Mouse (Mus musculus) right cerebral cortex, postnatal 4 days (tissue): ENCODE measurements at regions not wholly inside any gene's neighbourhood (a gene's known extent, or its start where the extent isn't known, plus 50 kb on each side); places are given as distances from the start of the nearest gene placed in this dataset.

Experiments used
- DNase-seq: peaks from one replicate; pipeline ENCODE4 v3.0.0-alpha.2; 2022

DNA sequence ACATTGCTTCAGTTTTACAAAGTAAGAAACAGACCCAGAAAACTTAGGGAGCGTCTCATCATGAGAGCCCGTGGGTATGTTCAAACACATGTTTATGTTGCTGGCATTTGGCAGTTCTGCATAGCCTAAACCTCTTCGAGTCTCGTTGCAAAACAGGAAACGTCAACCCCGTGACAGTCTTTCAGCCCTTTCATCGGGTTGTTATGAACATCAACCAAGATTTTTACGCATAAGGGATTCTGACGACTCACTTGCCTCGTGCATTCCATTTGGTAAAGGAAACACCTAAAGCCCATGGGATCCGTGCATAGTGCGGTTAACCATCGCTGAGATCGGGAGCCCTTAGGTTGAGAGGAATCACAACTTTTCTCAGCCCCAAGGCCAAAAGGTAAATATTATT, 115.7 kb downstream of the Gpam start:
- no peak for DNase-seq

DNA sequence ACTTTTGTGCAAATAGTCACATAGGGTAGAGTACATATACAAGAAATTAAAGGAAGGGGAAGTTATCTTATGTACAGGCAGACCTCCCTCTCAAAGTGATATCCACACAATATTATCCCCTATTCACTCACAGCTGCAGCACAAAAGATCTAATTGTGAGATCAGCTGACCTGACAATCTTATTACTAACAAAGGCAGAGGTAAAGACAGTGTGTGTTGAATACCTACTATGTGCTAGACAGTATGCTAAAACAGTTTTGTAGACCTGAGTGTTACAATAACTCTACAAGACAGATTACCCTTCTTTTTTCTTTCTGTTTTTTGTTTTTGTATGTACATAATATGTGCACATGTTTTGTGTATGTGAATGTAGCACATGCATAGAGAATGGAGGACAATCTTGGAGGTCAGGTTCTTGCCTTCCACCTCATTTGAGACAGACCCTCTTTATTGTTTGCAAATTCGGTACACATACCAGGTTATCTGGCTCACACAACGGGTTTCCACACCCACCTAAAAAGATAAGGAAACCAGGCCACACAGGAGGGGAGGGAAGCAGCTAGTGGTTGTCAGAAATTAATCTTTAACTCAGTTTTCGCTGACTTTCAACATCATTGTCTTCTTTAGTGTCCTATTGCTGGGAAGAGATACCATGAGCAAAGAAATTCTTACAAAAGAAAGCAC, 118.4 kb downstream of the Gpam start:
- DNase-seq, result no peak

DNA sequence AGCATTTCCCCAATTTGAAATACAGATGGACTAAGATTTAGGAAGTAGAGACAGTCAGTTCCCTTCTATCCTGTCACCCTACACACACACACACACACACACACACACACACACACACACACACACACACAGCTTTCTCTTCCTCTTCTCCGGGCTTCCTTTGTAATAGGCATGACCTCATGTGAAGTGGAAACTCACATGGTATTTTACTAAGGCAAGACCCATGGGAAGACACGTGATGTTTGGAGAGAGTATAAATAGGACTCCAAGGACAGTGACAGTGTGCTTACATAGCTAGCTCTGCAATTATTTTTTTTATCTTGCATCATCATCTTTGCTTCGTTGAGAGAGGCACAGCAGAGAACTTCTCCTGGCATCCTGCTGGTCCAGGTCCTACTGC, 137.1 kb downstream of the Gpam start:
- no peak for DNase-seq

DNA sequence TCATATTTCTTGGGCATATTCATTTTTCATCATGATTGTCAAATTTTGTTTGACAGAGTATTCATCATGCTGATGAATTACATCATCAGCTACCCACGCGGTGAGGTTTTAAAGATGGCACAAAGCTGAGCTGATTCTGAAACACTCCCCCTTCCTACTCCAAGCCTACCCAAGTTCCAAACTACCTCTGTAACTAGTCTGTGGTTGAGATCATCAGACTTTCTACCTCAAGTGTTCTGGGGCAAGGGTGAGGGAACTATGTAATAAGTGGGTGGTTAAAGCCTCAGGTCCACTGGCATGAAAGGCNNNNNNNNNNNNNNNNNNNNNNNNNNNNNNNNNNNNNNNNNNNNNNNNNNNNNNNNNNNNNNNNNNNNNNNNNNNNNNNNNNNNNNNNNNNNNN, 142.5 kb downstream of the Gpam start:
- no peak for DNase-seq

DNA sequence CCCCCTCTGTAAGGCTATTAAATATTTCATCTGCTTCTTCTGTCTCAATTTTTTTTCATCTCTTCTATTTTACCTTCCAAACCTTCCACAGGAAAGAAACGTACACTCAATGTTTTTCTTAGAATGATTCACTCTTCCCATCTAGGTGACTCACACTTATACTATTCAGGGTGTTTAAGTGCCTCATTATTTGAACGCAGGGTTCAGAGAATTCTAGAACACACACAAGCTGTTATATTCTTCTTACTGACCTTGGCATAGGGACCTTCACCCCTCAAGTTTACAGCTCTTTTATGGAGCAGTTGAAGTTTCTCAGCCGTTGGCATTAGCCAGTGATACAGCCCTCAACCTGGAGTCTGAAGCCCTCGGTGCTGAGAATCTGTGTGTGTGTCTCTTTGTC, 144.2 kb downstream of the Gpam start:
- no peak for DNase-seq

DNA sequence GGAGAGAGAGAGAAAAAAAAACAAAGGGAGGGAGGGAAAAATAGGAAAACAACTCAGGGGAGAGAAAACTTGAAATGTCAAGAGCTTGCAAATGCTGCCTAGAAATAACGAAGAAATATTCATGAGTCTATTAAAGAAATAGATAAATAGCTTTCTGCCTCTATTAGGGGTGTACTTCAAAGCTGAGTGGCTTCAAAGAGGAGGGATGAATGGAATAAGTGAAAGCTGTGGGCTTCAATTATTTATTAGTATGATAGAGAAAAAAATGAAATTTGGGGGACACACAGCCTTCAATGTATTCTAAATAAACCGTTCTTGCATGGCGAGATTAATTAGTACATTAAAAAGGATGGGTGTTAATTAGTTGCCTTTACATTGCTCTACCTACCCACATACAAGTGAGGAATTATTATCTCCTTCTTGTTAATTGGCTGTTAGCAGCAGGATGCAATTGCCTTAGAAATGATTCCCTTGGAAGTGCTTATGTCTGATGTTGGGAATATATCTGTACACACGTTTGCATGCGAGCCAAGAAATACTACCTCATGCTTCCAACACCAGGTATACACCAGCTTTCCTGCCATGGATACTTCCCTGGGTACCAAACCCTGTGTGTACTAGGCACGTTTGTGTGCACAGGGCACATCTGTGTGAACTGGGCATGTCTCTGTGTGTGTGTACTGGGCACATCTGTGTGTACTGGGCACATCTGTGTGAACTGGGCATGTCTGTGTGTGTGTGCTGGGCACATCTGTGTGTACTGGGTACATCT, 155.4 kb downstream of the Gpam start:
- DNase-seq, result no peak

DNA sequence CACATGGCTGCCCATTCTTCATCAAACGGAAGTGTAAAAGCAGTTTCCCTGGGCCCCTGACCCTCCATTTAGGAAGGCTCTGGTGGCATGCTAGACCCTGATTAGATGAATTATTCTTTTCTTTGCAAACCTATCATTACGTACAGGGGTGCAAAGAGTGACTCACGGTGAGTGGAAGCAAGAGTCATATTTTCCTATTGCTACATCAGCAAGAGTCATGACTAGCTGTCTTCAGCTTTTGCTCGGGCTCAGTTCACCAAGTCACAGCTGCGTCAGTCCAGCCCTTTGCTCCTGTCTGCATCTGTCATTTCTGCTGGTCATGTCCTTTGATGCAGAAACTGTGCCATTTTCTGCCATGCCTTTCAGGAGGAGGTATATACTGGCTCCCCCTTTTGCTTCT, 168.7 kb downstream of the Gpam start:
- no peak for DNase-seq

DNA sequence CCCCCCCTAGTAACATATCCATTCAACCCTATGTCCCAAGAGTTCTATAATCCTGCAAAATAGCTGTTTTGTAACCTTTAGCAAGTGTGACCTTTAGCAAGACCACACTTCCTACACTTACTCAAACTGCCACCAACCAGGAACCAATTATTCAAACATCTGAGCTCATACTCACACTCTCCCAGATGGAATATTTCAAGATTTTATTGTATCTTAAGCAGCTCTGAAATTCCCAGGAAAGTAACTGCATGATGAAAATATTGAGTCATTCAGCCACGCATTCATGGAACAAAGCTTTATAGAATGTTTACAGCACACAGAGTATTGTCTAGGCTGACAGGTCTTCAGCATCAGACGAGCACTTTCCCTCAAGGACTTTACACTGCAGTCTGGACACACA, 171.9 kb downstream of the Gpam start:
- no peak for DNase-seq

DNA sequence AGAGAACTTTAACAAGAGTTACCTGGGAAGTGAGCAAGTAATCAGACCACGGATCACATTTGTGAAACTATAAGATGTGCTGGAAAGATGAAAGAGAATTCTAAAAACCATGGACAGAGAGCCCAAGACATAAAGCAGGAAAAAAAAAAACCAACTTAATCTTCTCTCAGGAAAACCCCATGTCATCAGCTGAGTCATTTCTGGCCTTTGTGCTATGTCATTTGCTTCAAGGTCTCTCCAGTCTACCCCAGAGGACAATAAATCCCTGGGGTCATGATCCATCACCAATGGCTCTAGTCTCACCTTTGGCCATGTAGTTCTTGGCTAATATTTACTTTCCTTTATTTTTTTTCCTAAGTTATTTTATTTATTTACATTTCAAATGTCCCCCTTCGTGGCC, 174.5 kb downstream of the Gpam start:
- no peak for DNase-seq

DNA sequence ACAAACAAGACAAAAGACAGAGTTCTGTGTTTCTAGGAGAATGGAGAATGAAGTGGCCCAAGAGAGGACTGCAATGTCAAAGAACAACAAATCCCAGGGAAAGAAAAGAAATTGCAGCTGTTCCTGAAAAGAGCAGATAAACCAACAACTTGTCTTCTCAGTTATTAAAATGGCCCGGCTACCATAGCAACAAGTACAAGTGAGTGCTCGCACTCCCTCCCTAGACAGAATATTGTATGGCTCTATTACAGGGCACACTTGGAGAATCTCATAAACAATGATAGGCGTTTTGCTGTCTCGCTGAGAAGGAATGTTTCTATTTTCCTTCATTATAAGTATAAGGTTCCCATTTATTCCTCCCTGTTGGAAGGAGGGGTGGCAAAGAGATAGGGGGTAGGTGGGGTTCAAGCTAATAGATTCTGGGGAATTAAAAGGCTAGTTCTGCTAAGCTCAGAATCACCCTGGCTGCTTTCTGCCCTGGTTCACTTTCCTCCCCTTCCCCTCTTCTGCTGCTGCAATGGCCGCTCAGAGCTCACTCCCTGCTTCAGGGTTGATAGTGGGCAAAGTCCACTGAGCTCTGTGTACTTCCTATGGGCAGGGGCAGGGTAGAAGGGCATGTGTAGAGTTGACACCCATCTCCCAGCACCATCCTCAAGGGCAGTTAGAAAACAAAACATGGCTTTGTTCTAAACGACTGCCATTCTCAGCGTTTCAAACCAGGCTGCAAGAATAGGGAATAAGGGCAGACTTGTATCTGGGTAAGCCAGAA, 178.5 kb downstream of the Gpam start:
- DNase-seq, result no peak

DNA sequence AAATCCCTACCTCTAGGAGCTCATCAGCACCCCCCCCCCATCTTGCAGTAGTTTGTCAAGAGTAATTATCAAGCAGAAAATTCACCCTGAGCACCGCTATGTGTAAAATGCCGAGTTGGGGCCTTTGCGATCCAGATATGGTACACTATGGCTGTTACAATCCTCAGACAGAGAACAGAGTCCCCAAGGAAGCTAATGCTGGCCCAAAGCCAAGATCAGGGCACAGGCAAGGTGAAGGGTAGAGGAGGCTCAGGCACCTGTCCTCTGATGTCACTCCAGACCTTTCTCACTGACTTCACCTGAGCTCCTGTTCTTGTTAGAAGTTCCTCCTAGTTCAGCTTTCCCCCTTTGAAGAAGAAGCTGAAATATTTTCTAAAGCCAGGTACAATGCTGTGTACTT, 179.5 kb downstream of the Gpam start:
- DNase-seq, result no peak

DNA sequence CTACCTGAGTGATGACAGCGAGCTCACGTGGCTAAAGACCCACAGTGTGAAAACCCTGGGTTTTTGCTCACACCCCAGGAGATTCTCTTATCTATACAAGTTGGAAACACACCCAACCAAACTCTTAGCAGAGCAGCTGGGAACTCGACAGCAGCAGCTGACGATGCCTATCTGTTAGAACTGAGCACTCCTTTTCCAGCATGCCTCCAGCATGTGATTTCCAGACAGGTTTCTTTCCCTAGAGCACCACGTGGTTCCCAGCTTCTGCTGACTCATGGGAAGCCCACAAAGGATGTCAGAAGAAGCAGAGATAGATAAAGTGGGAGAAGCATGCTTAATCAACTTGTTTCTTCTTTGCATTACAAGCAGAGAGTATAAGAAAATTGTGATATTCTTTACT, 194.5 kb downstream of the Gpam start:
- no peak for DNase-seq

DNA sequence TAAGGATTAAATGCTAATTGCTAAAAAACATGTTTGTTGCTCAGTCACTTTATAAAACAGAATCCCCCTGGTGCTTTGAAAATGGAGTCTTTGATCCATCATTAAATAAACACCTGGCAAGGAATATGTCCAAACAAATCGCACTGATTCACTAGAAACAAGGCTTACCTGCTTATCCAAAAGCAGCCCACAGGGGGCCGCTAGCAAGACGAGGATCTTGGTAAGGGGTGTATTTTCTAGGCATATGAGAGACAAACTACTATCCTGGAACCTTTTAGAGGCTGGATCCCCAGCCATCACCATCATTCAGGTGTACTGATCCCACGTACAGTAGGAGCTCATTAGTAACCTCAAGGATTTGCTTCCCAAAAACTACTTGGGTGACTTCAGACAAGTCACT, 201.2 kb downstream of the Gpam start:
- no peak for DNase-seq

DNA sequence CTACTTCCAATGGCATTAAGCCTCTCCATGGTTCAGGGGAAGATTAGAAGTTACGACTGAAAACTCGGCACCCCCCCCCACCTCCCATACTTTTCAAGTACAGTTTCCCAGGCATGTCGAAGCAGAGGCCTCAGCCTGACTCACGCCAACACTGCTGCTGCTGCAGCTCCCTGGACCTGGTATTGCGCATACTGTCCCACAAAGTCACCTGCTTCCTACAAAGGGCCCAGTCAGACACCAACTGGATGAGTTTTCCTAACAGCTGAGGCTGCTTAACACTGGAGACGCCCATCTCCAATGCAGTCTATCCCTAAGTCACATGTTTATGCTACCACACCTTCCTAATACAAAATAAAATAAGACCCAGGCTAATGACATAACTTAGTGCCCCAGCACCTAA, 207.4 kb downstream of the Gpam start:
- DNase-seq, result no peak

DNA sequence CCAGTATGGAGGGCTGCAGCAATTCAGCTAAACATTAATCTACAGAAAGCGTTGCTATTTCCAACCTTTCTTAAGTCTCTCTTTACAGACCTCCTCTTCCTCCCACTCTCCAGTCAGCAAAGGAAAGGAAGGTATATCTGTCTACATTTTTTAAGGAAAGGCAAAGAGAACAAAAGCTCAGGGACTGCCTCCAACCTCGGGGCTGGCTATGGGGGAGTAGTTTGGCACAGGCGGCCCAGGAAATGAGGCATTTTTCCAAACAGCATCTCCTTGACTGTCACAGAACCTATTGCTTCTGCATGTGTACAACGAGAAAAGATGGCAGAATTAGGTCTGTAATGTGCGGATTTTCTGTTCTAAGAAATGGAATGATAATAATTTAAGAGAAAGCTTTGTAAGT, 233.4 kb downstream of the Gpam start:
- no peak for DNase-seq

DNA sequence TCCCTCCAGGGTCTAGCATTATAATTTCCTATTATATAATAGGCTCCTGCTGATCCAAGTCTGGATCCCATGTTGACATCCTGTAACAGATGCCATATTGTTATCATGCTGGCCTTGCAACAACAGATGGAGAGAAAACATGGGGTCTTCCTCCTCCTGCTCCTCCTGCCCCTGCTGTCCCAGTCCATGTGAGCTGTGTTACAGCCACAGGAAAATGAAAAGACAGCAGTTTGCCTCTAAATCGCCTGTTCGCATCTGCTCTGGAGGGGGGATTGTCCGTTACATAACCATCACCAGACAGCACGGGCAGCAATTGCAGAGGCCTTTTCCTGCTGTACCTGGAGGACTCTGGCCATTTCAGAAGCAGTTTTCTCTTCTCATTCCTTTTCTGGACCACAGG, 260.0 kb downstream of the Gpam start:
- no peak for DNase-seq

DNA sequence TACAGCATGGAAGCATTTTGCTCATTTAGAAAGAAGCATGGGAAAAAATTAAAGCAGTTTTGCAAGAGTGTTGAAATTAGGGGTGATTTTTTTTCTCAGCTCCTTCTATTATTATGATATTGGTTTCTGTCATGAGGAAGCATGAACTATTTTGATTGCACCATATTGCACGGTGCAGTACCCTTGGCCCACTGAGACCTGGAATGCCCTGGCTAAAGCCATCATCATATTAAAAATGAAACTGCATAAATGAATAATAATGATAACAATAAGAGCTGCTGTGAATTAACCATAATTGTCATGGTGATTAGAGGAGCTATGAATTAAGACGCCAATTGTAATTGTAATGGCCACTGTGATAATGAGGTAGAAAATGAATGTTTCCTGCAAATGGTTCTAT, 271.8 kb downstream of the Gpam start:
- no peak for DNase-seq

DNA sequence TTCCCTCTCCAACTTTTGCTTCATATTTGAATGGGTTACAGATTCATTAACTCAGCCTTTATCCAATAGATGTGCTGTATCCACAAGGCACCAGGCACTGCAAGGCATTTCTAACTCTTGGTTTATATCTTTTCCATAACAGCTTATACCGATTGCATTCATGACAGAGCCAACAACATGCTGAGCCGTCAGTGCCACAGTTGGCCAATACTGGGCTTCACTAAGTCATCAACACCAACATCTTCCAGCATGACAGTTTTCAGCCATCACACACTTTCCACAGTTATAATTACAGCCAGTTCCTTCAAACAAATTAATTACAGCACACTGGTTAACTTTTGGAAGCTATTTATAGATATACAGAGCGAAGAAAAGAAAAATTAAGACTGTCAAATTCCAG, 288.8 kb downstream of the Gpam start:
- DNase-seq, result no peak

DNA sequence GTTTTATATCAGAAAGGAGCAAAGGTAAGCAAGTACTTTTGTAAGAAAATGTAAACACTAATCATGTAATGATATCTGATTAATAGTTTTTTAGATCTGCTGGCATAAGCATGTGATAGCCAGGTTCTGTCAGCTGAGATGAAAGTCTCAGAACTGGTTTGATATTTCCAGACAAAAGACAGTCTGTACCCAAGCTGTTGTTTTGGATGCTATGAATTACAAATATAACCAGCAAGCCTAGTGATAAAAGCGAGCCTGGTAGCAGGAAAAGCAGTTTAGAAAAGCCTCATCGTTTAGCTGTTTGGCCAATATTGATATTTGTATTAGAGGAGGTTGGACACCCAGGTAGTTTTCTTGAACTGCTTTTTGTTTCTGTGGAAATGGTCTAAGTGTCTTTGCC, 290.6 kb downstream of the Gpam start:
- no peak for DNase-seq

DNA sequence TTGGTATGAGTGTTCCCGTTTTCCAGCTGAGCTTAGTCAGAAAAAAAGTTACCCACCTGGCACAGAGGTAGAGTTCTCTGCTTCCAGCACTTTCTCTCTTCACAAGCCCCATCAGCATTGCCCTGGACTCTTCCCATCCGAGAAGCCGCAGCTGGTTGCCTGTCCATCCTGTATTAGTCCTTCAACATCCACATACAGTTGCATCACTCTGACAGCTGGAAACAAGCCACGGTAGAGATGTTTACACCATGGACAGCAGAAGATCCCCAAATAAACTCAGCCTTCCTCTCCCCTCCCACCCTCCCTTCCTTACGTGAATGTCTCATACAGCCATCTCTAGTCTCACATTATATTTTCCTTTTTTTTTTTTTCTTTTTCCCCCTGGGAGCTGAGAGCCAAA, 304.9 kb downstream of the Gpam start:
- no peak for DNase-seq

DNA sequence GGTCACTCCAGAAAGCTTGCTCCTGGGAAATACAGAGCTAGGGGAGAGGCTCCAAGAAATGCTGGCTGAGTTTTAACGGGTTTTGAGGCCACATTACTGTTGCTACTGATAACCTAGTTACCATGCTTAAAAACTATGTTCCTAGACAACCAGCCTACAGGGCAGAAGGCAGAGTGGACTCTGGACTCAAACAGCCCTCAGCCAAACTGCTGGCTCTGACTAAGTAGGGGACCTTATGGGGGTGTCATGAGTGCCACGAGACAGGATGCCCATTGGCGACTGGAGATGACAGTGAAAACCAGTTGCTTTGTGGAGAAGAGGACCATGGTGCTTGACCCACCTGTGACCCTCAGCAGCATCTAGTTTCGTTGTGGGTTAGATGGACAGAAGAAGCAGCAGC, 306.5 kb downstream of the Gpam start:
- no peak for DNase-seq

DNA sequence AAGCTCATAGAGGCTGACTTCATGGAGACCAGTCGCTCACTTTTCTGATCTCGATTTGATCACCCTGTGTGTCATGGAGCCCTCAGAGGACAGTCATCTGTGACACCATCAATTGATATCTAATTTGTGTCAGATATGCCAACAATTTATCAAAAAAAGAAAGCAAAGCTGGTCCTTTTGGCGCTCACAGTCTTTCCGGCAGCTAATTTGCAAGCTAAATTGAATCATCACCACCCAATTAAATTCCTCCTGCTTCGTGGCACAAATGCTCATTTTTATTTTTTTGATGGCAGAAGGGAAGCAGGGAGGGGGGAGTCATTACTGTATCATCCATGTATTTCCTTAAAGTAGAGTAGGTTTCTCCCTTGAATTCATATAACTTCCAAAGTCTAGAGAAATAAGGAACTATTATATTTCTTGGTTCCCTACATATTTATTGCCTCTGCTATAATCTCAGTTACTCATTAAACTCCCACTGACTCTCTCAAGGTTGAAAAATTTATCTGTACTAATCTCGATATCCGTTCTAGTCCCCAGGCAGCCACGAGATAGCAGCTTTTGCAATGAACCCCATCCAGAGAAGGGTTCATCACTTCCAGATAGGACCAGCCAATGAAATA, 325.8 kb downstream of the Gpam start:
- no peak for DNase-seq

DNA sequence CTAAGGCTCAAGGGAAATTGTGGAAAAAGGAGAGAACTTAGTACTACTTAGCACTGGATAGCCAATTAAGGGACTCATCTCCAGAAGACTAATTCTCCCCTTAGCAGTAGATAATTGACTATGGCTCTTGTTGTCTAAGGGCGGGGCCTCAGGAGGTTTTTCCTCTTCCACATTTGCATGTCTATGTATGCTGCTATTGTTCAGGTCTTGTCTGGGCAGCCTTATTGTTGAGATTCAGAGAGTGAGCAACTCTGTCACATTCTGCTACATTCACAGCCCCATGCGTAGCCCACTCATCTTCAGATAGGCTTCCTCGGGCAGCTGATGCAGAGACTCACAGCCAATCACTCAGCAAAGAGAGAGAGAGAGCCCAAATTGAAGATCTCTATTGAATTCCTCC, 339.9 kb downstream of the Gpam start:
- no peak for DNase-seq

DNA sequence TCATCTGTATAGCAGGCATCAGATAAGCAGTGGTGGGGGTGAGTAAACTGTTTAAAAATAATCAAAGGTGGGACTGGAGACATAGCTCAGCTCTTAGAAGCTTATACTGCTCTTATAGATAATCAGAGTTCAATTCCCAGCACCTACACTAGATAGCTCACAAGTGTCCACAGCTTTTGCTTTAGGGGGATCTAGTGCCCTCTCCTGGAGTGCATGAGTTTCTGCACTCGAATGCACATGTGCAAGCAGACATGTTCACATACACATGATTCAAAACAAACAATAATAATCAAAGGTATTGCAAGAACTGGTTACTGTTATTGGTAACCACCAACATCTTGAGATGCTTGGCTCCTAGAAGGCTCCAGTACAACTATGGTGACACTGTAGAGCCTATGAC, 343.3 kb downstream of the Gpam start:
- DNase-seq, result no peak
